Mouse (Mus musculus) midbrain, embryonic 13.5 days (tissue): Measurements from ENCODE around the gene Fmnl2. TPM values are rescaled to one million over a fixed set of nuclear protein-coding genes. Genes with fewer than 3 reads are reported as not detected.

Source experiments
- ATAC-seq: fragments of 200-750 bp; cut with Nextera tagmentation; 2 replicates; pipeline ENCODE4 v1.8.0; 2017; ENCODE audit warnings: mild to moderate bottlenecking, moderate TSS enrichment, moderate library complexity
- H3K27ac ChIP-seq: fragments of 300-500 bp; sonication (generic); 2 replicates; pipeline ENCODE4 v1.5.1; 2015; ENCODE audit warnings: inconsistent platforms, mild to moderate bottlenecking, moderate library complexity
- H3K27me3 ChIP-seq: fragments of 300-500 bp; sonication (generic); 2 replicates; pipeline ENCODE4 v1.6.1; 2015; ENCODE audit warnings: mild to moderate bottlenecking, inconsistent platforms
- H3K36me3 ChIP-seq: fragments of 300-500 bp; sonication (generic); 2 replicates; pipeline ENCODE4 v1.6.1; 2015; ENCODE audit warnings: mild to moderate bottlenecking, inconsistent platforms
- H3K4me1 ChIP-seq: fragments of 300-500 bp; sonication (generic); replicated peaks from 2 replicates; pipeline ENCODE4 v1.6.1; 2015; ENCODE audit warnings: inconsistent platforms
- H3K4me2 ChIP-seq: fragments of 300-500 bp; sonication (generic); replicated peaks from 2 replicates; pipeline ENCODE4 v1.6.1; 2015; ENCODE audit warnings: moderate library complexity, mild to moderate bottlenecking, inconsistent platforms
- H3K4me3 ChIP-seq: fragments of 300-500 bp; sonication (generic); replicated peaks from 2 replicates; pipeline ENCODE4 v1.5.1; 2015; ENCODE audit warnings: mild to moderate bottlenecking, inconsistent platforms
- H3K9ac ChIP-seq: fragments of 300-500 bp; sonication (generic); replicated peaks from 2 replicates; pipeline ENCODE4 v1.6.1; 2015; ENCODE audit warnings: mild to moderate bottlenecking, inconsistent platforms
- H3K9me3 ChIP-seq: fragments of 300-500 bp; sonication (generic); 2 replicates; pipeline ENCODE4 v1.6.1; 2016; ENCODE audit warnings: mild to moderate bottlenecking, inconsistent platforms
- WGBS: fragments of 180-500 bp; shearing (Covaris S2); methylation state at CpG from one replicate; pipeline ENCODE4 v1.1.7; 2015; 5-methylcytosine and 5-hydroxymethylcytosine counted together
- polyA plus RNA-seq: library from polyadenylated mRNA; unstranded; fragments of >200 nt; fragmentation: Nextera tagmentation; extraction: Ambion mirVana; gene quantifications from 2 replicates; pipeline ENCODE4 v1.2.1, GENCODE M21; 2015

The Fmnl2 gene
- polyA plus RNA-seq, 1 experiment from 2014 or later: 13.2 TPM

GRCm38 (mm10) chr2:53105408-53105807 is 247.7 kb downstream of the Fmnl2 start:
- Histone ChIP-seq H3K9ac (no peak overlapping the region), H3K4me3 (no peak overlapping the region), H3K4me2 (no peak overlapping the region), H3K9me3 (no peaks in the 10 kb centered on the region), H3K36me3 (peaks cover 73% of the 10 kb centered on the region), H3K27me3 (no peaks in the 10 kb centered on the region), H3K4me1 (no peaks in the 10 kb centered on the region), H3K27ac (no peak overlapping the region)
- 93% methylated on average over 10 of the region's 10 CpGs for WGBS
- no peak for ATAC-seq

- ATAC-seq: no peak
- Histone ChIP-seq H3K36me3 (peaks cover 78% of the 10 kb centered on the region), H3K4me2 (no peak overlapping the region), H3K9me3 (no peaks in the 10 kb centered on the region), H3K27me3 (no peaks in the 10 kb centered on the region), H3K4me1 (no peaks in the 10 kb centered on the region), H3K27ac (no peak overlapping the region), H3K9ac (no peak overlapping the region), H3K4me3 (no peak overlapping the region)
- 91% methylated on average over 7 of the region's 7 CpGs for WGBS
Observed at GRCm38 (mm10) chr2:53106056-53106455, 248.4 kb downstream of the Fmnl2 start.

- H3K27me3 ChIP-seq: no peaks in the 10 kb centered on the region
Observed at GRCm38 (mm10) chr2:53106472-53106871, 248.8 kb downstream of the Fmnl2 start.

GRCm38 (mm10) chr2:53108547-53108946 is 250.9 kb downstream of the Fmnl2 start:
- 89% methylated on average over 5 of the region's 5 CpGs for WGBS
- no peak for ATAC-seq
- Histone ChIP-seq H3K4me2 (no peak overlapping the region), H3K9ac (no peak overlapping the region), H3K4me1 (no peaks in the 10 kb centered on the region), H3K4me3 (no peak overlapping the region), H3K36me3 (peaks cover 74% of the 10 kb centered on the region), H3K9me3 (no peaks in the 10 kb centered on the region), H3K27me3 (no peaks in the 10 kb centered on the region), H3K27ac (no peak overlapping the region)

More at GRCm38 (mm10) chr2:53106472-53106871, 248.8 kb downstream of the Fmnl2 start:
- ATAC-seq: no peak
- Histone ChIP-seq H3K4me1 (no peaks in the 10 kb centered on the region), H3K4me3 (no peak overlapping the region), H3K27ac (no peak overlapping the region), H3K9ac (no peak overlapping the region), H3K36me3 (peaks cover 77% of the 10 kb centered on the region), H3K4me2 (no peak overlapping the region), H3K9me3 (no peaks in the 10 kb centered on the region)
- 95% methylated on average over 8 of the region's 8 CpGs for WGBS

GRCm38 (mm10) chr2:53121797-53122196 is 264.1 kb downstream of the Fmnl2 start:
- Histone ChIP-seq H3K27me3 (no peaks in the 10 kb centered on the region), H3K9ac (no peak overlapping the region), H3K27ac (no peak overlapping the region), H3K4me3 (no peak overlapping the region), H3K9me3 (no peaks in the 10 kb centered on the region), H3K4me2 (no peak overlapping the region), H3K4me1 (no peaks in the 10 kb centered on the region), H3K36me3 (peaks cover 61% of the 10 kb centered on the region)
- ATAC-seq: no peak; the same call in none of the 2 replicates
- 81% methylated on average over 5 of the region's 5 CpGs for WGBS

- no peaks in the 10 kb centered on the region for H3K27me3 ChIP-seq
- no peak for ATAC-seq
- H3K4me3 ChIP-seq: no peak overlapping the region
- no peaks in the 10 kb centered on the region for H3K4me1 ChIP-seq
- no peak overlapping the region for H3K4me2 ChIP-seq
- no peak overlapping the region for H3K9ac ChIP-seq
- H3K27ac ChIP-seq: no peak overlapping the region
- 80% methylated on average over 3 of the region's 3 CpGs for WGBS
- H3K36me3 ChIP-seq: peaks cover 51% of the 10 kb centered on the region
- no peaks in the 10 kb centered on the region for H3K9me3 ChIP-seq
Observed at GRCm38 (mm10) chr2:53125998-53126397, 268.3 kb downstream of the Fmnl2 start.

- Histone ChIP-seq H3K4me1 (no peaks in the 10 kb centered on the region), H3K9ac (no peak overlapping the region), H3K9me3 (no peaks in the 10 kb centered on the region), H3K4me2 (no peak overlapping the region), H3K27ac (no peak overlapping the region), H3K36me3 (peaks cover 45% of the 10 kb centered on the region), H3K4me3 (no peak overlapping the region), H3K27me3 (no peaks in the 10 kb centered on the region)
- WGBS: 90% methylated on average over 6 of the region's 6 CpGs
- no peak for ATAC-seq
Observed at GRCm38 (mm10) chr2:53129070-53129469, 271.4 kb downstream of the Fmnl2 start.

- Histone ChIP-seq H3K4me3 (no peak overlapping the region), H3K9ac (no peak overlapping the region), H3K36me3 (peaks cover 34% of the 10 kb centered on the region), H3K4me2 (no peak overlapping the region), H3K27me3 (no peaks in the 10 kb centered on the region), H3K4me1 (no peaks in the 10 kb centered on the region), H3K9me3 (no peaks in the 10 kb centered on the region), H3K27ac (no peak overlapping the region)
- WGBS: 93% methylated on average over 9 of the region's 9 CpGs
- no peak for ATAC-seq
Observed at GRCm38 (mm10) chr2:53131567-53131966, 273.9 kb downstream of the Fmnl2 start.

- Histone ChIP-seq H3K27ac (no peak overlapping the region), H3K27me3 (no peaks in the 10 kb centered on the region), H3K9ac (no peak overlapping the region), H3K36me3 (peaks cover 38% of the 10 kb centered on the region), H3K4me3 (no peak overlapping the region), H3K4me2 (no peak overlapping the region), H3K9me3 (no peaks in the 10 kb centered on the region), H3K4me1 (no peaks in the 10 kb centered on the region)
- ATAC-seq: no peak
Observed at GRCm38 (mm10) chr2:53146852-53147251, 289.2 kb downstream of the Fmnl2 start.

GRCm38 (mm10) chr2:53173966-53174365 is 316.3 kb downstream of the Fmnl2 start:
- ATAC-seq: no peak
- Histone ChIP-seq H3K27ac (no peak overlapping the region), H3K36me3 (peaks cover 25% of the 10 kb centered on the region), H3K9ac (no peak overlapping the region), H3K9me3 (no peaks in the 10 kb centered on the region), H3K4me1 (no peaks in the 10 kb centered on the region), H3K4me3 (no peak overlapping the region), H3K4me2 (no peak overlapping the region), H3K27me3 (no peaks in the 10 kb centered on the region)

- Histone ChIP-seq H3K9ac (no peak overlapping the region), H3K4me2 (no peak overlapping the region), H3K36me3 (peaks cover 15% of the 10 kb centered on the region), H3K4me3 (no peak overlapping the region), H3K4me1 (peaks cover 5% of the 10 kb centered on the region; the same call in 1 of the 2 replicates), H3K27me3 (no peaks in the 10 kb centered on the region), H3K27ac (no peak overlapping the region), H3K9me3 (no peaks in the 10 kb centered on the region)
- 84% methylated on average over 3 of the region's 3 CpGs for WGBS
- no peak for ATAC-seq
Observed at GRCm38 (mm10) chr2:53178966-53179365, 321.3 kb downstream of the Fmnl2 start.

- Histone ChIP-seq H3K4me2 (no peak overlapping the region), H3K9ac (no peak overlapping the region), H3K27ac (no peak overlapping the region), H3K36me3 (peaks cover 11% of the 10 kb centered on the region), H3K9me3 (no peaks in the 10 kb centered on the region), H3K4me3 (no peak overlapping the region), H3K4me1 (peaks cover 5% of the 10 kb centered on the region; the same call in 1 of the 2 replicates), H3K27me3 (no peaks in the 10 kb centered on the region)
- ATAC-seq: no peak
Observed at GRCm38 (mm10) chr2:53179876-53180275, 322.2 kb downstream of the Fmnl2 start.
